Mouse (Mus musculus): ENCODE data around the gene Mt2. TPM values are rescaled to one million over a fixed set of nuclear protein-coding genes. Genes with fewer than 3 reads are reported as not detected.
"Not testable (repeated sequence)": the region's sequence is repeated elsewhere in the genome, so short reads cannot be mapped to it uniquely, and the experiment has no call there.

Mt2 gene
- total RNA-seq (2021), result 100 to 1,000 TPM; 138 to 410 TPM
- long read RNA-seq, experiment 1, transcript Mt2-201 (3 exons, 511 nt), result major isoform, 41 of 61 reads
- long read RNA-seq, experiment 1, partial matches to known transcripts, result 1 of 61 reads
- long read RNA-seq, experiment 1, other reads (novel, unspliced or antisense), result 19 of 61 reads
- long read RNA-seq, experiment 2, transcript Mt2-201 (3 exons, 511 nt), result major isoform, 22 of 38 reads
- long read RNA-seq, experiment 2, partial matches to known transcripts, result 0 of 38 reads
- long read RNA-seq, experiment 2, other reads (novel, unspliced or antisense), result 16 of 38 reads

DNA sequence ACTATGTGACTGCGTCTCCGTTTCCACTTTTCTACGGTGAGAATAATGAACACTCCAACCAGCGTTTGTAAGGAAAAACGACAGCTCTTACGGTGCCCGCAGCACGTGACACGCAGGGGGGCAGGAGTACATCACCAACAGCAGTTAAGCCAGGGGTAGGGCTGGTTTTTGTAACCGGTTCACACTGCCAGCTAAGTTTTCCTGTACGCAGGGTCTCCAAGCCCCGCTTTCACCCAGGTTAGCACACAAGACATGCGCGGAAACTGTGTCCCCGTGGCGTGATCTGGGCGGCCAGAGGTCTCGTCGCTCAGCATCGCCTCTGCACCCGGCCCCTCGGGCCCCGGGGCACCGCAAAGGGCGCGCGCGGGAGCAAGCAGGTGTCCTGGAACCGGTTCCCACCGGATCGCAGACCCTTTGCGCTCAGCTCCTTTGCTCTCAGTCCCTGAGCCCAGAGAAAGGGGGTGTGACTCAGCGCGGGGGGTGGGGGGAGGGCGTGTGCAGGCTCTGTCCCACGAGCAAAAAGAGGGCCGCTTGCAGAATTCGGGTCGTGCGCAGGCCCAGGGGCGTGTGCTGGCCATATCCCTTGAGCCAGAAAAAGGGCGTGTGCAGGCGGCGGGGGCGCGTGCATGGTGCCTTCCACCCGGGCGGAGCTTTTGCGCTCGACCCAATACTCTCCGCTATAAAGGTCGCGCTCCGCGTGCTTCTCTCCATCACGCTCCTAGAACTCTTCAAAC, at the start of gene Mt2:
Gene Mt2, plus strand, starts transcription at position 590 of the 734 bp plus-strand sequence.
- DNase-seq, result peak; percentile 88 to 90

DNA sequence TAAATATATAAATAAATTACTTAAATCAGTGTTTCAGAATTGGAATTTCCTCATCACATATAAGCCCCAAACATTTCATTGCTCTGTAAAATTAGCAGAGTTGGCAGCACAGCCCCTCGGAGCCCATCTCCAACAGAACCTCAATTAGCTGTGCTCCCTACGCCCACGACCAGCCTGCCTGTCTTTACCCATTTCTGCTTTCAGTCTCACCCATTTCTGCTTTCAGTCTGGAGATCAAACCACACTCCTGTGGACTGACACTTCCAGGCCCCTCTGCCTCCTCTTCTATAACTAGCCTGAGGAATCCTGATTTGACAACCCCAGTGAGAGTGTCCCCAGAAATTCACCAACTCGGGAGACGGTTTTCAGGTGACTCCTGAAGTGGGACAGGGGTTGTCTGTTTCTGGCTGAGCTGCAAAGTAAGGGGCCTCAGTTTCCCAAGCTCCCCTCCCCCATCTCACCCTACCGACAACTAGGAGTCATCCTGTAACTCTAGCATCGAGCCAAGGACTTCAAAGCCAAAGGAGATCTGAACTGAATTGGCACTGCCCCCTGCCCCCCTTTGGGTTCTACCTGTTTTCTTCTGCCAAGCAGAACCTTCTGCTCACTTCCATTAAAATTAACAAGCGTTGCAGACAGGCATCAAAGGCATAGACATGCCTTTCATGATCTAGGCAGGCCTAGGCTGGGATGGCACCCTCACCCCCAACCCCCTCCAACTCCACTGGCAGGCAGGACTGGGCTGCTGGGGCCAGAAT, 49.6 kb upstream of the Mt2 start:
- no peak for DNase-seq

DNA sequence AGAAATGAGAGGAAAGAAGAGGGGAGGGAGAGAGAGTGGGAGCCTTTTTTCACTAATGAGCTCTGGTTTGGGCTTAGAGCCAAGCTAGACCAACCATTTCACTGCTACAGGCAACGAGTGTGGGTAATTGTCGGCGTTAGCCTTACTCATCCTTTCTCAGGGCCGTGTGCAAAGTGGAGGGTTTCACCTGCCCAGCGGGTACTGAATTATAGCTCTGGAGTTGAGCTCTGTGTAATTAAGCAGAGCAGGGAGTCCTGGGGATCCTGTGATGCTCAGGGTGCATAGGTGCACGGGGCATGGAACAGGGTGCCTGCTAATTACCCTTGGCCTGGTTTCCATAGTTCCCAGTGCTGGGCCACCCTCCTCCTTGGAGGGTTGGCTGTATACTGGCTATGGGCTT, 44.8 kb upstream of the Mt2 start:
- DNase-seq, result no peak

DNA sequence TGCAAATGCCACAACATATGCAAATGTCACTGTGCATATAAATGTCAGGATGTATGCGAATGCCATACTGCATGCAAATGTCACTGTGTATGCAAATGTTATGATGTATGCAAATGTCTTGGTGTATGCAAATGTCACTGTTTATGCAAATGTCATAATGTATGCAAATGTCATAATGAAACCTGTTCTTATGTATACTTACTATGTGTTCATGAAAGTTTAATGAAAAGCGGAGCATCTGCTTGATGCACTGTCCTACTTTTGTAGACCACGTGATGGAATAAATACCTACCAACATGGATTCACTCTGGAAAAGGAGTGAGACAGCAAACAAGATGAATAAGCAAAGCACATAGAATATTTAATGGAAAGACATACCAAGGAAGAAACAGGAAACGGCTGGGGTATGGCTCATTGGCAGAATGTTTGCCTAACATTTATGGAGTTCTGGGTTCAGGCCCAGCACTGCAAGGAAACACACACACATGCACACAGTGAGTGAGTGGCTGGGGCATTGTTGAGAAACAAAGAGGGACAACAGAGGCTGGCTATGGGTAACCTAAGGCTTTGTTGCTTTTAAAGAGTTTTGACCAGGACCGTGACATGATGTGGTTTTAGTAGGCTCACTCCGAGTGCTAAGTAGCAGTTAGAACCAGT, 43.2 kb upstream of the Mt2 start:
- DNase-seq, result no peak

DNA sequence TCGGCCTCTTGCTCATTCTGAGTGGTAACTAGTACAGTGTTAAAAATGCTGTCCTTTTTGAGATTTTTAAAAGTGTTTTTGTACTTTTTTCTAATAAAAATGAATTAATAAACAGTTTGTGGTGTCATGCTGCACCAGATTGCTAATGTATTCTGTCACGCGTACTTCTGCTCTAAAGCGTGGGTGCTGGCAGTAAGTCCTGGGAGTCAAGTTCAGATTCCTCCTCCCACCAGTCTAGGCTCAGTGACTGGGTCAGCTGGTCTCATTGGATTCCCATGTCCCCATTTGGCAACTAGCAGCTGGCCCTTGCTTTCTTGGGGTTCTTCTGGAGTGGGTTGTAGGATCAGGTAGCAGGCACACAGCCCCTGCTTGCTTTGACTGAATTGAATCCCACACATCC, 42.3 kb upstream of the Mt2 start:
- DNase-seq, result no peak

DNA sequence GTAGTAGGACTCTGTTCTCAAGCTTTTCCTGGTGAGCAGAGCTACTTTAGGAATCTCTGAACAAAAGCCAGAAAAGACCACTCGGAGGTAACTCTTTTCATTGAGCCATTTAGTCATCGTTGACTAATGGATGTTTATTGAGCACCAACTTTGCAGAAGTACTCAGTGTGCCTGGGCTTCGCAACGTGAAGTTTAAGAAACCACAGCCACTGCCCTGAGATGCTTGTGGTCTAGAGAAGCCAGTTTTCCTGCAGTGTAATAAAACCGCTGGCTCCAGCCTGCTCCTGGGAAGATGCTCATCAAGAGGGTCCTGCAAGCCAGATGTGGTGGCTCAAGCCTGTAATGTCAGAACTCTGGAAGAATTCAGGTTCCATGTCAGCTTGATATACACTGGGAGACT, 40.4 kb upstream of the Mt2 start:
- DNase-seq, result no peak

DNA sequence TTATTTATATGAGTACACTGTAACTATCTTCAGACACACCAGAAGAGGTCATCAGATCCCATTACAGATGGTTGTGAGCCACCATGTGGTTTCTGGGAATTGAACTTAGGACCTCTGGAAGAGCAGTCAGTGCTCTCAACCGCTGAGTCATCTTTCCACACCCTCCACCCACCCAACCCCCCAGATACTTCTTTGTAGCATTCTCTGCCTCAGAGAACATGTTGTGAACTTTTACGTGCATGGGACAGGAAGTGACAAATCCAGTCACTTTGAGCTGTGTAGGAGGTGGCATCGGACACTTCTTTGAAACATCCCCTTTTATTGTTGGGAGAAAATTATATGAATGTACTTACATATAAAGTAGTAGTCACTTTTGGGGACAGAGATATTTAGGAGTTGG, 37.9 kb upstream of the Mt2 start:
- DNase-seq, result not testable (repeated sequence)

DNA sequence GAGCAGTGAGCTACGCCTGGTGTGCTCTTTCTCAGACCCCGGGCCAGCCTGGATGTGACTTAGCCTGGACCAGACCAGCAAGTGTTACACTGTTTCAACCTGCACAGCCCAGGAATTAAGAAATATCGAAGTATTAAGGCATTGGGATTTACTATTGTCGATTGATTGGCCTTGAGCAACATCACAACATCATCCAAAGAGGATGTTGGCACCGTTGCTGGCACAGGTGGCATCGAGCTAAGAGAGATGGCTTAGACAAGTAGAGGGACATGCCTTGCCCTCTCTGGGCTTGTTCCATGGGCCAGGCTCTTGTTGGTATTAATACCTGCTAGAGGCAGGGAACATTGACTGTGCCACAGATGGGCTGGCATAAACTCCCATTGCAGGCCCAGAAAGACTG, 36.9 kb upstream of the Mt2 start:
- no peak for DNase-seq

DNA sequence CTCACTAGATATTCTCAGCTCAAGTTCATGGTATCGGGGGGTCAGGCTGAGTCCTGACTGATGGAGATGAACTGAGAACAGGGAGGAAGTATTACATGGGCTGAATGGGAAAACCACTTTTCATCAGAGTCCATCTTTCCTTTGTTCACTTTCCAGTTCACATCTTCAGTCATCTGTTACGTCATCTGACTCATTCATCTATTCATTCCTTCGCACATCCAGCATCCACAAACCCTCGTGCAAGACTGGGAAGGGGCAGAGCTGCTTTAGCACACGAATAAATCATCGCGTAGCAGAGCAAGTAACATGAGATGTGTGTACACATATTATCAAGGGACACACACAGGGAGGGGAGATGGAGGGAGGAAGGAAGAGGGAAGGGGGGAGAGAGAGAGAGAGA, 36.3 kb upstream of the Mt2 start:
- DNase-seq, result no peak

DNA sequence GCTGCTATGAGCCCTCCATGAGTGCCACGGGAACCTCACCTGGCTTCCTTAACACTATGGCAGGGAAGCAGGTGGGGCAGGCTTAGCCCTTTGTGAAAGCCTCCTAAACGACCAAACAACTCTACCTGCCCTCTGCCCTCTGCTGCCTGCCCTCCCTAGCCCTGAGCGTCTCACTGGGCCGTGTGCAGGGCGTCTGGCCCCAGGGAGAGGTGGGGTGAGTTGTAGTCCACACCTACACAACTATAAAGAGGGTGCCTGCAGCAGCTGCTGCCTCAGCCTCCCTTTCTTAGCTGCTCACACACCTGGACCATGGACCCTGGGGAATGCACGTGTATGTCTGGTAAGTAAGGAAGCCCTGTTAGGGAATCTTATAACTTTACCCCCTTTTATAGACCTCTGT, 35.5 kb upstream of the Mt2 start, which contains the start of gene Mt4:
Gene Mt4, plus strand, starts transcription at position 265 of the 400 bp plus-strand sequence.
- no peak for DNase-seq

DNA sequence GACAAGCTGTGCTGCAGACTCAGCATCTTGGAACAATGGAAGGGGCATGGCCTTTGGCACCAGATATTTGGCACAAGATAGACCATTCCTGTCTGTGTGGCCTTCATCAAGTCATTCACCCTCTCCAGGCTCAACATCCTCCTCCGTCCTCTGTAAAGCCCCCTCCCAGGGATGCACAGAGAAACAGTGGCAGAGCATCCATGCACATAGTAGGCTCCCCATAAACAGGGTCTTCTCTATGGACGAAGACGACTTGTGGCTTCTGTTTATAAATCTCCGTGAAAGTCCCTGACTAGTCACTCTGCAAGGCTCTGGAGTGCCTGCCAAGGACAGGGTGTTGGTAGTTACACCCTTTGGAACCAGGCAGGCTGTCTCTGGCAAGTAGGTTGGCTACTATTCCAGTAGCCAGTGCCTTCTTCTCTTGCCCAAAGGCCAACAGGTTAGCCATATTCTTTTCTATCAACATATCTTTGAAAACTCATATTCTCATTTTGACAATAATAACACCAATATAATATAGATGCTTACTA, 32.1 kb upstream of the Mt2 start:
- DNase-seq, result peak in 1 of 2 experiments; percentile 27

DNA sequence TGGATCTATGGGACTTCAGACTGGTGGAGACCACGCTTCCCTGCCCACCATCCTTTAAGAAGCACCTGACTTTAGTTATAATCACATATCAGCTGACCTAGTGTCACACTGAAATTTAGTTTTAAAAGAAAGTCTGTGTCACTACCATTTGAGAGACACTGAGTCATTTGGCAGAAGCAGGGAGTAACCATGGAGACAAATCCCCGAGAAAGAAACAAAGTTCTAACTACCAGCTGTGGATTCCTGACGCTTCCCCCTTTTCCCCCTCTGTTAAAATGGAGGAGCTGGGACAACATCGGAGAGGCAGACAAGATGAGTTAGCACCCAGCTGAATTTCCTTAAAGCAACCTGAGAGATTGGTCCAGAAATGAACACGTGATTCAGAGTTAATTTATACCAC, 24.2 kb upstream of the Mt2 start:
- DNase-seq, result no peak

DNA sequence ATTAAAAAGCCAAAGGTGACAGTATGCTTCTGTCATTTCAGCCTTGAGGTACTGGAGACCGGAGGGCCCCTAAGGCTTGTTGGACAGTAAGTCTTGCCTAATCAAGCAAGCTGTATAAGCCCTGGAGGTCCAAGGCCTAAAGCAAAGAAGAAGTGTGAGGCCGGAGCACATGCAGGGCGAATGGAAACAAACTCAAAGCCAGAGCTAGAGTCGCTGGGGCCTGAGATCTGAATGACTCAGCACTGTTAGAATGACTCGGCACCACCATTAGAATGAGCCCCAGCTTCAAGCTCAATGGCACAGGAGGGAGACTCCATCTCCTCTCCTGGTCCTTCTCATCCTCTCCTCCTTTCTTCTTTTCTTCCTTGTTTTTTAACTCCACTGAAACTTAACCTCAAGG, 21.5 kb upstream of the Mt2 start:
- DNase-seq, result no peak

DNA sequence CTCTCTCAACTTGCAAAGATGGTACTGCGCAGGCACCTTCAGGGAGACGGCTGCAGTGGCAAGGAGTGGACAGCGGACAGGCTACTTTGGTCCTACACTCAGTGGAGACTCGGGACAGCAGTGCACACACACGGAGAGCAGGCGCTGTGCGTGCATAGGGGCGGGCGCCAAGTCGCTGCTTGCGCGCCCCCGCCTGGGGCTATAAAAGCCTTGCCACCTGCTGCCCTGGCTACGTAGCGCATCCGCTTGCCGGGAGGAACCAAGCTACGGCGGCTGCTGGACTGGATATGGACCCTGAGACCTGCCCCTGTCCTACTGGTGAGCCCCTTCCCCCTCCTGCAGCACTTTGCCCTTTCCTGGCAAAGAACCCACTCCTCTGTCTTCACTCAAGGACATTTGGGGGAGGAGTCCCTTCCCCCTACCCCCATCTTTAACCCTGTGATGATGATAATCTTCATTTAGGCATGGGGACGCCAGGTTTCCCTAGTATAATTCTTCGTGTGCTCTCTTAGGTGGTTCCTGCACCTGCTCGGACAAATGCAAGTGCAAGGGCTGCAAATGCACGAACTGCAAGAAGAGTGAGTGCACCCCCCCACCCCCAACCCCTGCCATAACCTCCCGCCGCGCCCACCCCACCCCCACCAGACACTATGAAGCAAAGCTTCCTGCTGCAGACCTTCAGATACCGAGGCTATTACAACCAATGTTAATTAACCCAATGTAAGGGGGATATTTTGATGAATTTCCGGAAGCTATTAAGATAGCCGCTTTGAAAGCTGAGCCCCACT, 19.8 kb upstream of the Mt2 start, which contains the start of gene Mt3:
Gene Mt3, plus strand, starts transcription at position 95 of the 788 bp plus-strand sequence.
- peak; percentile 55 to 63 for DNase-seq

DNA sequence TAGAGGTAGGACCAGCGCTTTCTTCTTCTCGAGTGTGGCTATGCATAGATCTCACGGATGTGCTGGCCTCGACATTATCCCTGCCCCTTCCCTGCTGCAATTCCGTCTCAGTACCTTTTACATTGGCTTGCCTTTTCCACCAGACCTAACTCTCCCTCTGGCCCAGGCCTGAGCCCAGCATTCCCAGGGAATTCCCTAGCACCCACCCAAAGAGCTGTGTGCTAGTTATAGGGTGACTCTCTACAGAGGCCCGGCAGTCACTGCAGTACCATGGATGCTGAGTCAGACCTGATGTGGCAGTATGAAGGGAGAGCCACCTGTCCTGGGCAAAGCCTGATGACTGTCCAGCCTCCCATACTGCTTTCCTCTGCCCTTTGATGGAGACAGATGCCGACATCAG, 19.0 kb upstream of the Mt2 start:
- DNase-seq, result no peak

DNA sequence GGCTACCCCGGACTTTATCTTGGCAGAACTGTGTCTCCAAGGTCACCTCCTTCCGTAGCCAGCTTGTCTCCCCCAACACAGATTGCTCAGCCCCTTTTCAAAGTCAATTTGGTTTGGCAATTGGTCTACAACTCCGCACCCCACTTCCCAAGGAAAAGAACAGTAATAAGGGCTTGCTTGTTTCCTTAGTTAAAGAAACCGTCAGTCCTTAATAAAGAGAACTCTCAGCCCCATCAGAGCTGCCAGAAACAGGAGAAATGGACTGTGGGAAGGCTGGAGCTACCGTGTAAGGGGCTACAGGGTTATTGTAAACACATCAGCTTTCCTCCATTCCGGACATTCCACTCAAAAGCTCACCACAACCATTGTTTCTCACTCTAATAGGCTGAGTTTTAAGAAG, 17.9 kb upstream of the Mt2 start:
- DNase-seq, result no peak

DNA sequence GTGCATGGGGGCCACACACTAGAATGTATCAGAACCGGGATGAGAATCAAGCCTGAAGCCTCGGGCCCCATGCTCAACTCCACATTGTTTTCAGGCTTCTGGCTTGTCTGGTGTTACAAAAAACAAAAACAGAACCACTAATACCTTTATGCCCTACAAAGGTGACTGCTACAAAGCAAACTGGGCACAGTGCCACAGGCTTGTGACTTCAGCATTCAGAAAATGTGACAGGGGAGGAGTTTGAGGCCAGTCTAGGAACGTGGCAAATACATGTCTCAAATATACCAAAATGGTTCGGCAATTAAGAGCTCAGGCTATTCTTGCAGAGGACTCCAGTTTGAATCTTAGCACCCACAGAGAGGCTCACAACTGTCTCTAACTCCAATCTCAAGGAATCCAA, 16.4 kb upstream of the Mt2 start:
- DNase-seq, result no peak

DNA sequence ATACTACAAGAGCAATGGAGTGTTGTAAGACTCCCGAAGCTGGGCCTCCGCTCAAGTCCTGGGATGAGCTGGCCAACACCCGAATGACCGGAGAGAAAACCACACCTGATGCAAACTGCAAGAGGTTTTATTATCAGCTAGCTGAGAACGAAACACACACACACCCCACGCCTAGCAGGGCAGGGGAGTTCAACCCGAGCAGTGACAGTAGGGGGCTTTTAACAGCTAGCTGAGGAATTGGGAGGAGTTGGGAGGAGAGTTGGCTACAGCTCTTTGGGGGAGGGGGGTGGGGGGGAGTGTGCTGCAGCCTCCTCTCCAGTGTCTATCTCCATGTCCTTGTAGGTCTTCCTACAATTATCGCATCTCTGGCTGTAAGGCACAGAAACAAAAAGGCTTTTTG, 6.7 kb upstream of the Mt2 start:
- DNase-seq, result not testable (repeated sequence)

DNA sequence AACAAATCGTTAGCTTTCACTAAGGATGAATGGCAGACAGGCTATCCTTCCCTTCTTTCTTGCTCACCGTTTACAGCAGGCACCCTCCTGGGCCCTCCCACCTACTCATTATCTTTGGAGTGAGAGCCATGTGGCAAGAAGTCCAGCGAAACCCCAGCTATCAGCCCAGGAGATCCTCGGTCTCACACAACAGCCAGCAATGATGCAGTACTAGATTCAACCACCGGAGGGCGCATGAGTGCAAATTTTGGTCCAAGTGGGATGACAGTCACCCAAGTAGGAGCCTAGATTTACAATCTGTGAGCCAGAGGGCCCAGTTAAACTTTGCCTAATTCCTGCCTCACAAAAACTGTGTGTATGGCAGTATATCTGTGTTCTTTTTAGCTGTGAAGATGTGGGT, 5.2 kb upstream of the Mt2 start:
- DNase-seq, result peak; percentile 90 to 91

DNA sequence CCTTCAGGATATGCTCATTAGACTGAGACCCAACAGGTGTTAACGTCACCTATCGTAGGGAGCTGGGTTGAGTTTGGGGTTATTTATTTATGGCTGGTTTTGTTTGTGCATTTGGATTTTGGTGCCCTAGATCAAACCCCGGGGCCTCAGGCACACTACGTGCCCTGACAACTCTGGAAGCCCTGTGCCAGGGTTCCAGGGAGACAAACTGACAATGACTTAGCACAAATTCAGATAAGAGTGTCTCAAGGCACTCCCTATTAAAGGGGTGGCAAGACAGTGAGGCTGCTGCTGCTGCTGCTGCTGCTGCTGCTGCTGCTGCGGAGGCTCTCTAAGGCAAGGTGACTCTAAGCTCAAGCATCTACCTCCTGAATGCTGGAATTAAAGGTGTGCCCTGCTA, 2.9 kb upstream of the Mt2 start:
- DNase-seq, result no peak

DNA sequence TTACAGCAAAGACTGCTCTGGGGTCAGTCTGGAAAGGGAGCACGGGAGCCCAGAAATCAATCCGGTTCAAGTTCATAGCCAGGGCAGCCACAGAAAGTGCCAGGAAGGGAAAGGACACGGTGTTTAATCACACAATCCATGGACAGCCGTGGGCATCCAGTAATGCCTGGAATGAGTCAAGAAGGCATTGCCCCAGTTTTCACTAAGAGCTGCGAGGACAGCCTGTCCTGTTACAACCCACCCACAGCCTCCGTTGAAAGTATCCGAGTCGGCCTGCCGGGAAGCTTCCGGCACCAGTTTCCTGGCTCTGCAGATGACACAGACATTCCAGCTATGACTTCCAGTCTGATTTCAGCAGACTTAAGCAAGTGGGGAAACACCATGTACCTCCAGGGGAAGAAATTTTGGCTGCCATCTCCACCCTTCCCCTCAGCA, 1.1 kb upstream of the Mt2 start:
- DNase-seq, result peak; percentile 56 to 71
